Mouse (Mus musculus) testis, postnatal 14 days (tissue): ENCODE data around the gene Rps6ka2.
"Not testable (repeated sequence)": the region's sequence is repeated elsewhere in the genome, so short reads cannot be mapped to it uniquely, and the experiment has no call there.

Source experiments
- DNase-seq: peaks from one replicate; pipeline ENCODE4 v3.0.0; 2021; ENCODE audit warnings: low spot score

The Rps6ka2 gene

DNA sequence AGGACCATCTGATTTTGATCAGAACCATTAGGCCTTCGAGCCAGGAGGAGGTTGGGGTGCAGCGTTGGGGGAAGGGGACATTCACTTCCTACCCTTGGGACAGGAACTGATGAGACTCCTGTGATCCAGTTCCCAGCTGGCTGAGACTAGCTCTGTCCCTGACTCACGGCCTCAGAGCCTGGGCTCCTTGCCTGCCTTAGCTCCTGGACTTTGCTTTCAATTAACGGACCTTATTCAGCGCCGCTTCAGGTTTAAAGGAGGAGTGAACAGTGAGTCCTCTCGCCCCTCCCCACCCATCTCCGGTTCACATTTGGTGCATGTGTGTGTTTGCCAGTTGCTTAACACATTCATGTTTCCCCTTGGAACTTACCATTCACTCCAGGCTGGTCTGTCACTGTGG is 100.6 kb downstream of the Rps6ka2 start:
- no peak for DNase-seq

DNA sequence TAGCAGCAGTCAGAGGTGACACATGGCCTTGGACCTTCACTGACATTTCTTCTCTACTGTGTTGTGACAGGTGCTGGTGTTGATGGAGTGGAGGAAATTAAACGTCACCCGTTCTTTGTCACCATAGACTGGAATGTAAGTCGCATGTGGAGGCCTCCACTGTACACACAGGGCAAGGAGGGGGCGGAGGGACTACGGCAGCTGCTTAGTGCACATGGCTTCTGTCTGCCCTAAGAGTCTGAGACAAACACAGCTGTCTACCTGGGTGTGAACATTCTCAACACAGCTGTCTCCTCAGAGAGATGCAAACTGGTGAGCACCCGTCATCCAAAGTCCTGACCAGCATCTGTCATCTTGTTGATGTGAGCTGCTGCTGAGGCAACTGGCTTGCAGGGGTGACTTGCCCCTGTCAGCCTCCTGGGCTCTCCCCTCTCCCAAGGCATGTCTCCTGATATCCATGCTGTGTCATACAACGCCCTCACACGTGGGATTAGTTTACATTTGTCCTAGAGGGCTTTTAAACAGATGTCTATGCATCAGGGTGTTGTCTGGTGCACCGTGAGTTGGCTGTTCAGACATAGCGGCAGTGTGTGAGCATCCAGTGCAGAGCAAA is 101.7 kb downstream of the Rps6ka2 start:
- DNase-seq, result no peak

DNA sequence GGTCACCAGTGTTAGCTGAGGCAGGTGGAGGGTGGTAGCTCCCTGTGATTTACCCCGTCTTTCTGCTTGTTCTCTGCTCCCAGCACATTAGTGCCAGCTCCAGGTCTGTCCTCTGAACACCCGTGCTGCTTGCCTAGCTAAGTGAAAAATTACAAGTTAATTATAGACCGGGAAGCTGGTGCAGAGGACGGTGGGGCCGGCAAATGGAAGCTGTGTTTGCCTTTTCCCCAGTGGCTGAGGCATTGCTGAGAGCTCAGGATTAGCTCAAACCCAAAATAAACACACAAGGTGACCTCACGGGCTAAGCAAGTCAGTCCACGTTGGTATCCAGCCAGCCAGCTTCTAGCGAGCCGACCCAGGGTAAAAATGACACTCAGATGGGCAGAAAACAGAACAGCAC is 103.1 kb downstream of the Rps6ka2 start:
- no peak for DNase-seq

DNA sequence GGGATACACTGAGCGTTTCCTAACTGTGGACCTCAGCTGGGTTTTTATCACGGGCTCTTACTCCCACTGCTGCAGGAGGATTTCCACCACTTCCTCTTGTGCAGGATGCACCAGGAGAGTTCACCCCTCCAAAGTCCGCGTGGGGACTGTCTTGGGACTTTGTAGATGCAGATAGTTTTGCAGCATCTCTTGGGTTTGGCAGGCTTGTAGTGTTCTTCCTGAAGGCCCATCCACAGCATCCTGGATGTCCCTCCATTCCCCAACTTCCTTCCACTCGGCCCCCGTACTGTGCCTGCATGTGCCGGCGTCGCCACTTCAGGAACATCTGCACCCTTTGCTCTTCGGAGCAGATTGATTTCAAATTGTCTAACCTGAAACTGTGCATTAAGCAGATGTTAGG is 103.9 kb downstream of the Rps6ka2 start:
- DNase-seq, result no peak

DNA sequence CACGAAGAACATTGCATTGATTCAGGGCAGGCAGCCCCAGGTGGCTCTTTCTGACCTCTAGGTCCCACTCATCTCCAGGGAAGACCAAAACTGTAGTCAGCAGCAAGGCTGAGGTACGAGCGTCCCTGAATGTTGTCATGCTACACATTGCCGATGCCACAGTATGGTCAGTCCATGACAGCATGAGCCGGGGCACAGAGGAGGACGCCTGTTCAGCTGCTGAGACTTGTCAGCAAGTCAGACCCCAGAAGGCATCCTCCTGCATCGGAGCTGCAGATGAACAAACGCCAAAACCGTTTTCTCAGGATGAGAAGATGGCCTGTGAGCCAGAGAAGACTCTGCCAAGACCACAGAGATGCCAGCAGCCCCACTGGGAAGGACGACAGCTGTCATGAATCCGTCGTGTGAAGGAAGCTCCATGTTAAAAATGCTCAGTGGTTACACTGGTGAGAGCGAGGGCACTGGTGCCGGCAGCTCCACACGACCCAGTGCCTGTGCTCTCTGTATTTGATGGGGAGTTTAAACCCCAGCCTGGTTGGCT is 108.9 kb downstream of the Rps6ka2 start:
- DNase-seq, result no peak

DNA sequence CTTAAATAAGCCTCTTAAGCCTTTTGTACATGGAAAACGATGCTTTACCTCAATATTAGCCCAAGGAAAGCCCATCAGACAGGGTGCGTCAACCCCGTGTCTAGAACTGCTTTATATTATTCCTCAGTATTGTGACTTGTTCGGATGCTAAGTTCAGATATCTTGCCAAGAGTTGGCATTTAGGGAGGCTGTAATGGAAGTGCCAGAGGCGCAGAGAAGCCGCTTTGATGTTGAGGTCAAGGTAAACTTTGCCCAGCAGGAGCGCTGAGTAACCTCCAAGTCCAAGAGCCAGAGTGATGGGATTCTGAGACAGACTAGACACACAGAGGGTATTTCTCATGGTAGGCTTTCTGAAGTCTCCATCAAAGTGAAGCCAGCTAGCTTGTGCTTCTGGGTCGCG is 109.3 kb downstream of the Rps6ka2 start:
- DNase-seq, result no peak

DNA sequence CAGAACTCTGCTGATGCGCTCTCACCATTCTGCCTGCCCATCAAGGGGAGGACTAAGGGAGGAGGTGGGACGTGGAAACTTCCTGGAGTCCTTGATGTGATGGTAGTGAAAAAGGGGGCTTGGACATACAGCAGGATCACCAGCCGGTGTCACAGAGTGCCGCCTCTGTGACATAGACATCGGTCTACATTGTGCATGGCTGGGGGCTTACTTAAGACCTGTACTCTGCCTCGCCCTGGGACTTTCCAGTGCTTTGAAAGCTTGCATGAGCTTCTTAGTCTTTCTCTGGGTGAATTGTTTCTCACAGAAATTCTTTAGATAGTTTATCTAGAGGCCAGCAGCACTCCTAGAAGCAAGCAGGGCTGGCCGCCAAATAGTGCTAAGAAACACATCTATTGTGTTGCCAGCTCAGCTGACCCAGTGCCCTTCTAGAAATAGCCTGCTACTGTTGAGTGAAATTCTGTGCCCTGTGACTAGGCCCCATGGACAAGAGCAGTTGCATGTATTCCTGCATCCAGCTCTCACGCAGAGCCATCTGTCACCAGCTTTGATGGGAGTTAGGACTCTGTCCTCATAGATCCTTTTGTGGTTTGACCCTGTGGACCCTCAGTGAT is 114.5 kb downstream of the Rps6ka2 start:
- peak; percentile 77 for DNase-seq

DNA sequence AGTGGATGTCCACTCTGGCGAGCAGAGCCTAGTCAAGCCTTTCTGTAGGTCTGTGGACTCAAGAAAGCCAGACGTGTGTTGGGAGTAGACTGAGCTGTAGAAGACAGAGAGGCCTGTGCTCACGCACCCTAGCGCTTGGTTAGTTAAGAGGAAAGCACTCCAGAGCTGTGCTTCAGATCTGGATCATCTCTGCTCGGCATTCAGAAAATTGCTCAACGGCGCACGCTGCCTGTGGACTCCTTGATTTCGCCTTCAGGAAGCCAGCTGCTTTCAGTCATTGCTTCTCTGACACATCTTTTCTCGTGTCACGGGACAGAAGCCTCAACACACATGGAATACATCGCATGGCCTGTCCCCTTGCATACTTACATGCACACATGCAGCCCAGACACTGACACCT is 115.4 kb downstream of the Rps6ka2 start:
- no peak for DNase-seq

DNA sequence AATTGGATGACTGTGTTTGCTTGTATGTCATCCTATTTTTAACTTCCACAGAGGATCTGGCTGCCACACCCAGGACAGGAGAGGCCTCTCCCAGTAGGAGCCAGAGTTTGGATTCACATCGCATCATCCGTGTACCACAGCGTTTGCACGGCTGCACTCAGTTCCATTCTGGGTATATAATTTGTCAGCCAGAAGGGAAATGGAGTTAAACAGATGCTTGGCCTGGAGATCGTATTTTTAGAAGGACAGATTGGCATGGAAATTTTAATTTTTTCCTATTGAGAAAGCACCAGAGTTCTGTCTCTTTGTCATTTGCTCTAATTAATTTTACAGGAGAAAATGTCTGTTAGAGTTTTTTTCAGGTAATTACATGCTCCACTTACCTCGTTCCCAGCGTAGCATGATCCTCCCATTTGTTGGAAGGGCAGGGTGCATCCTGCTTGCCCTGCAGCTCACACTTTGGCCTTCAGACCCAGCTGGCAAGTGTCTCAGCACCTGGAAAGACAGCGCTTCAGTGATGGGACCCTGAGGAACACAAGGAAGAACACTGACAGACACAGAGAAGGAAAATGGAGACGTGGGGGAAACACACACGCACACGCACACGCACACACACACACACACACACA is 116.6 kb downstream of the Rps6ka2 start:
- no peak for DNase-seq

DNA sequence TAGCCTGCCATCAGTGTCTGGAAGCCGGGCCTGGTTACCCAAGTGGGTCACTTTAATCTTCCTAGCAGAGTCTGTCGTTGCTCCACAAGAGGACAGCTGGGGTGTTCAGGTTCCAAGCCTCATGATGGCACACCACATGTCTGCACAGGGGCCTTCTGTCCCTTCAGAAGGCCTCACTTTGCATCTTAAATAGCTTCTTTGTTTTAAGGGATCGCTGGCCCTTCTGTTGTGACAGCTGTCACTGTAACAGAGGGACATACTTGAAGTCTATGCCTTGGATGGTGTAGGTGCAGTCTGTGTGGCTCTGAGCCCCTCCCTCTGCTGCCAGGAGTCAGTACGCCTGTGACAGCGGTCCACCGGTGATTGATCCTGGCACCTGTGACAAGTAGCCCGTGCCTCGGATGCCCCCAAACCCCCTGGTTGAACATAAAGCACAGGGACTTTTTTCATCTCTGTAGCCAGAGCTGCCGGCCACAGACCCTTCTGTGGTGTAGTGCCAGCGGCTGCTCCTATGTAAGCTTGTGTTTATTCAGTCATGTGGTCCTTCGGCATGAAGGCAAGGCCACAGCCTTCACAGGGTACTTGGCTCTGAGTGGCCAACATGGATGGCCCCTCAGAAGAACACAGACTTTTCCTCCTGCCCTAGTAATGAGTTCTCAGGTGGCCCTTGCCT is 122.2 kb downstream of the Rps6ka2 start:
- no peak for DNase-seq

DNA sequence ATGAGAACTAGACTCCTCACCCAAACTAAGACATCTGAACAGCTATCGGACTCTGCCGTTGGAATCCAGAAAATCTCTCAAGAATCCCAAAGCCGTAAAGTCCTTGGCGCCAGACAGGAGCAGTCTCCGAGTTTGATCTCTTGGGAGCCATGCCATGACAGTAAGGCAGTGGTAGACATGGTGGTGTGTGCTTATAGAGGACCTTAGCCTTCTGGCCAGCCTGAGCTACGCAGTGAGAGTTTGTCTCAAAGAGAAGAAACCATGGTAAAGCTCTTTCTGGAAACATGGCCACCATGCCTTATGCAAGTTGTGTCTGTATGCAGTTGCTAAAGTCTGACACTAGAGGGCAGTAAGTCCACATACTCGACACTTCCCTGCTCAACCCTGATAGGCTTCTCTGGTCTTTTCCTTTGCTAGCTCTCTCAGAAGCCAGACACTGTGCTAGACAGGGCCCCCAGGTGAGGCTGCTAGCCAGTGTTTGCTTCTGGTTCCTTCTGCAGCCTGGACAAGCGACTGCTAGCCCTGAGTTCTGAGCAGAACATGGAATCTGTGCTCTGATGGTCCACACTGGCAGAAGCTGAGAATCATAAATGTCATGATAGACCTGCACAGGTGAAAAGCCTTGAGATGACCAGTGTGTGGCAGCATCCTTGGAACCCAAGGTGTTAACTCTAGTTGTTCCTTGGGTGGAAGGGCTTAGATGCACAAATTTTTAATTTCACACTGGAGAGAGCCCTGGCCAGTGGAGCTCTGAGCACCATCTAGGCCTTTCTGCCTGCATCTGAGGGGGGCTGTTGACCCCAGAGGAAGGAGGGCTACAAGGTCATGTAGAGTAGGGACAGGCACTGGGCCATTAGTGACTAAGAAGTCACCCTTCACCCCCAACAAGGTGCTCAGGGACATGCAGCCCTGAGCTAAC is 136.6 kb downstream of the Rps6ka2 start:
- not testable (repeated sequence) for DNase-seq

DNA sequence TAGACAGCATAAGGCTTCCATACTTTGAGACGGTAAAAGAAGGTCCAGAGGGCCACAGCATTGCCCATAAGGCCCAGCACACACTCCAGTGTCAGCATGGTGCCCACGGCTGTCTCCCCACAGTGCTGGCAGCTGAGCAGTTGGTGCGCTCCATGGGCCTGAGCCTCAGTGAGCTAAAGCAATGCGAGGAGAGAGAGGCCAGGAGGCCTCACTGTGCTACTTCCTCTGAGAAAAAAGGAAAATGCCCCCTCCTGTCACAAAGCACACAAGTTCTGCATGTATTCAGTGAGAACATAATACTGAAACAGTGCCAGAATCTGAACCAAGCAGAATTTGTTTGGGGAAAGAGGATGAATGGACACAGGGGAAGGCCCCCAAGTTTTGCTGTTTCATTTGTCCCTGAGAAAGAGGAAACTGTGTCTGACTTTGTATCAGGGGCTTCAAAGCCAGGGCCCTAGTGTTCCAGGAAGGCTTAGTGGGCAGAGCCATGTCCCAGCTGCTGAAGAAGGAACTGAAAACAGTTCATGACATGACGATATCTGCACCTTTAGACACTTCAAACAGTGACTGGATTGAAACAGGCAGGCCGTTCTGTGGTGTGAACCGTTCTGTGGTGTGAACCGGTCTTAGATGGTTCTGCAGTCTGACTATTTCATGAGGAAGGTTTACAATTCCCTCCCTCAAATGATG is 145.9 kb downstream of the Rps6ka2 start:
- DNase-seq, result not testable (repeated sequence)

DNA sequence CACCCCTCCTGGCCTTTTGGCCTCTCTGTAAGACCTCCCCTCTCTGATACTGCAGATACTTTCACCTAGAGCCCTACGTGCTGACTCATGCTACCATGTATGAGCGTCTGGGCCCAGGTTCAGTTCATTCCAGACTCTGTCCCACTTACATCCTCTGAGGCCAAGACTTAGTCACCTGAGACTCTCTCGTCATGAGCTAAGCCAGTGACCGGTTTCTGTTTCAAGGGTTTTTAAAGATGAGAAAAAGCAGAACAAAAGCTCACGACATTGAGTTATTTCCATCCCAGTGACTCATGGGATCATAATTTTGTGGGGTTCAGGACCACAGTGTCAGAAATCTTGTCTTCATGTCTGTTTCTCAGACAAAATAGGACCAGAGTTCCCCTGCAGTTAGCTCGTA is 149.9 kb downstream of the Rps6ka2 start:
- not testable (repeated sequence) for DNase-seq

DNA sequence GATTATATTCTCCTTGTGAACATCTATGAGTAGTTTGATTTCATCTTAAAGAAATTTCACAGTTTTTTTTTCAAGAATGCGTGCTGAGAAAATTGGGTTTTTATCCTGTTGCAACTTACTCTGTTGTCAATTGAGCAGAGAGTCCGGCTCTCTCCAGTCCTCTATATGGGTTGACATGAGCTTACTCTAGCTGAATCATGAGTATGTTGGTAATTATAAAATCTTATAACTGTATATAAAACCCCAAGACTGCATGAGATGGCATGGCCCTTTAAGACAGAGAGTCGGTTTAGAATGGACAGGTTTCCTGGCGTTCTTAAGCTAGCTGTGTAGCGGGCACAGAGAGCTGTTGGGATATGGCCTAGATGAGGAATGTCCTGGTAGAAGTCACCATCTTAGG is 154.4 kb downstream of the Rps6ka2 start, which contains the start of gene Tcp10a:
Tcp10a (plus strand) TSS at position 301 of the 400 bp plus-strand sequence.
- DNase-seq, result not testable (repeated sequence)

DNA sequence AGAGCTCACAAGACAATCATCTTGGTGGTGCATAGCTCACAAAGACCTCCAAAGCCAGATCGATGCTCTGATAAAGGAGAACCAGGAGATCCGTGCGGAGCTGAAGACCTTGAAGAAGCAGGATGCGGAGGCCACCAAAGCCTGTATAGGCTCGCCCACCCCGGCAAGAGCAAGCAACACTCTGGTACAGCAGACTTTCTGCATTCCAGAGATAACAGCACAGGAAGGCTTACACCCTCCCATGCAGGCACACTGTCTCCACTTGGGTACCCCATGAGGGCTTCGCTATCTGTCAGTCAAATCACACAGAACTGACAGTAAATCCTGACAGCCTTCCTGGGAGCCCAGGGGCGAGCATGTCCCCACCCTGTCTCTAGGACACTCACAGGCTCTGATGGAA is 156.5 kb downstream of the Rps6ka2 start:
- DNase-seq, result not testable (repeated sequence)

DNA sequence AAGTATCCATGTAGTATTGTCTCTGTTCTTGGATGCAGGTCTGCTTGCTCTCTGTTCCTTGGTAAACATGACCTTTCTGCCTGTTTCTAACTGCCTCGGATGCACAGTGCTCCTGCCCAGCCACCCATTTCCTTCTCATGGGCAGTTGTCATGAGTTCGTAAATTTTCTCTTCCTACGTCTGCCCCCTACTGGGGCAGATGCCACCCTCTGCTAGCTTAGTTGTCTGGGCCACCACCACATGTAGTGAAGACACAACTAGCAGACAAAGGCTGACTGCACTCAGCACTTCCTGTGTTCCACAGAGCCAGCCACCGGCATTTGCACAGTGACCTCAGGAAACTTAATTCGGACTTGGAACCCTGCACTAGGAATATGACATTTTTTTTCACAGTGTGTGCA is 162.8 kb downstream of the Rps6ka2 start:
- not testable (repeated sequence) for DNase-seq

DNA sequence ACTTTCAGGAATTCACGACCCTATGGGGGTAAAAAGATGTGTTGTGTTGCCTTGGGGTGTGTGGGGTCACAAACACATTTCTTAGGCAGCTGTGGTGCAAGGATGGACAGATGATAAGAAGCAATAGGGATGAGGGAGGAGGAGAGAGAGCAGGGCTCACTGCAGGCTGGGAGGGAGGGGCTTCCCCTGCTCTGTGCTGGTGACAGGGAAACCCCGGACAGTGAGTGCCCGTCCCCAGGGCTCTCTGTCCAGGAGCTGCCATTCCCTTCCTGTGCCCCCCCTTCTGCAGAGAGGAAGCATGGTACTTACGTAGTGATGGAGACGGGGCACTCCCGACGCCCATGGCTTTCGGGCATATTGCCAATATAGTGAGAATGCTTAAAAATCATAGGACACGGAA is 167.5 kb downstream of the Rps6ka2 start:
- DNase-seq, result not testable (repeated sequence)

DNA sequence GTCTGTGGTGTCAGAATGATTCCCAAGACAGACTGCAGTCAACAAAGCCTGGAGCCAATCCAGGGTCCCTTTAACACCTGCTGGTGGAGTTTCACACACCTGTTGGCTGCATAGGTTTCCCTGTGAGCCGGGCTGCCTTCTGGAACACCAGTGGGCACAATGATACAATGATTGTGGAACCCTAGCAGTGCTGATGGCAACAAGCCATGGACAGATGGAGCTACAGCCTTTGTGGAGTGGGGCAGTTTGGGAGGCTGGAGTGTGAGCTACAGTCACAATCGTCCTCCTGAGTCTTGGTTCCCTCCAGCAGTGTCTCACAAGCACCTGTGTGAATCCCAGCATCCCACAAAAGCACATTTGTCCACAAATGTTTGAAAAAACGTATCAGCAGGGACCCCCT is 178.8 kb downstream of the Rps6ka2 start:
- not testable (repeated sequence) for DNase-seq

DNA sequence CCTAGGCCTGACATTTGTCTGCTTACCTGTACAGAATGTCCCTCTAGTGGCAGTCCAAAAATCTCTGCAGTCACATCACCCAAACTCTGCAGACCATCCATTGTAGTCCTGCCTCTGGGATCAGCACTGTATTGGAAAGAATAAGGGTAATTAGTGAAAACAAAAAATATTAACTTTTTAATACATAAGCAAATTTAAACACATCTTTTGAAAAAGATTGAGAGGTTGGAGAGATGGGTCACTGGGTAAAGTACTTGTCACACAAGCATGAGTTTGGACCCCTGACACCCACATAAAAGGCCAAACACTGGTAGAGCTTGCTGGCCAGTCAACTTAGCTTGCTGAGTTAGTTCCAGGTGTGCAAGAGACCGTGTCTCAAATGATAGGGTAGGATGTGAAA is 182.7 kb downstream of the Rps6ka2 start, which contains the start of gene Ttll2:
Ttll2 (minus strand) TSS at position 101 of the 400 bp plus-strand sequence.
- not testable (repeated sequence) for DNase-seq
